Mouse (Mus musculus): ENCODE data around the gene Pramef20. TPM values are rescaled to one million over a fixed set of nuclear protein-coding genes. Genes with fewer than 3 reads are reported as not detected.

The Pramef20 gene
- total RNA-seq (2012; rRNA removed) (not detected in 2 replicates), total RNA-seq (2014; rRNA removed) (not detected in 2 replicates), polyA plus RNA-seq (2012; ENCODE audit: insufficient read length, low read depth) (not detected in 2 replicates)

- H3K79me2 ChIP-seq (replicated peaks; ENCODE audit: control insufficient read depth, extremely low read depth, insufficient read depth, poor library complexity, severe bottlenecking) = no peaks in the 10 kb centered on the region
- TF ChIP-seq EP300 (IDR thresholded peaks at IDR 0.05; ENCODE audit: low read length) (no peak), TCF12 (IDR thresholded peaks at IDR 0.05; ENCODE audit: low read depth, low read length) (no peak), USF1 (IDR thresholded peaks at IDR 0.05; ENCODE audit: low read depth, low read length) (no peak), ETS1 (conservative IDR thresholded peaks at IDR 0.05; ENCODE audit: low read depth, low read length) (no peak), ELF1 (IDR thresholded peaks at IDR 0.05; ENCODE audit: low read depth, low read length) (no peak), SIN3A (IDR thresholded peaks at IDR 0.05; ENCODE audit: low read length) (no peak), TBP (conservative IDR thresholded peaks at IDR 0.05; ENCODE audit: low read depth, low read length) (no peak), CHD2 (IDR thresholded peaks at IDR 0.05; ENCODE audit: low read length) (no peak)
- no peak within 1 kb of the TSS for H3K27ac ChIP-seq (ENCODE audit: insufficient read depth, low read depth)
- no peak within 1 kb of the TSS for H3K4me3 ChIP-seq (replicated peaks in 1 of 3; ENCODE audit: low read depth in 2 of 3, low read length in 2 of 3, poor library complexity in 1 of 3)
- H3K9me3 ChIP-seq (replicated peaks; ENCODE audit: low read length) = peaks cover 33% of the 10 kb centered on the region
- H3K9ac ChIP-seq (ENCODE audit: insufficient read depth, low read depth) = no peak within 1 kb of the TSS
- no peaks in the 10 kb centered on the region for H3K27me3 ChIP-seq (replicated peaks)
- no peak for DNase-seq (ENCODE audit: extremely low read depth)
- H3K36me3 ChIP-seq (replicated peaks in 1 of 2; ENCODE audit: control insufficient read depth in 1 of 2, insufficient read depth in 1 of 2, low read length in 1 of 2) = no peaks in the 10 kb centered on the region
- no peaks in the 10 kb centered on the region for H3K4me1 ChIP-seq (ENCODE audit: control insufficient read depth in 1 of 2, insufficient read depth in 2 of 2)
- dilution Hi-C loops (cut with MboI; ENCODE audit: extremely low pct_ligation_motif_present, extremely low pct_unique_long_range_greater_than_20kb, low sequenced_read_pairs) (no loop called here), in situ Hi-C loops (cut with MboI; ENCODE audit: low pct_ligation_motif_present, low pct_unique_long_range_greater_than_20kb, low sequenced_read_pairs) (no loop called here)
- H3K4me2 ChIP-seq (ENCODE audit: insufficient read depth, low read depth, poor library complexity, severe bottlenecking) = no peak within 1 kb of the TSS
Measured at GRCm38 (mm10) chr4:144377911-144378310, at the start of gene Pramef20. TSS of gene Pramef20 (minus strand) at chr4:144377933.

- Histone ChIP-seq H3K79me2 (replicated peaks; ENCODE audit: control insufficient read depth, extremely low read depth, insufficient read depth, poor library complexity, severe bottlenecking) (no peaks in the 10 kb centered on the region), H3K27me3 (replicated peaks) (peaks cover 6% of the 10 kb centered on the region), H3K9ac (ENCODE audit: insufficient read depth, low read depth) (no peak overlapping the region), H3K36me3 (replicated peaks in 1 of 2; ENCODE audit: control insufficient read depth in 1 of 2, insufficient read depth in 1 of 2, low read length in 1 of 2) (no peaks in the 10 kb centered on the region), H3K27ac (ENCODE audit: insufficient read depth, low read depth) (no peak overlapping the region), H3K4me1 (ENCODE audit: control insufficient read depth in 1 of 2, insufficient read depth in 2 of 2) (no peaks in the 10 kb centered on the region), H3K9me3 (replicated peaks; ENCODE audit: low read length) (peaks cover 16% of the 10 kb centered on the region), H3K4me3 (replicated peaks in 1 of 3; ENCODE audit: low read depth in 2 of 3, low read length in 2 of 3, poor library complexity in 1 of 3) (no peak overlapping the region), H3K4me2 (ENCODE audit: insufficient read depth, low read depth, poor library complexity, severe bottlenecking) (no peak overlapping the region)
- in situ Hi-C loops (cut with MboI; ENCODE audit: low pct_ligation_motif_present, low pct_unique_long_range_greater_than_20kb, low sequenced_read_pairs) (no loop called here), dilution Hi-C loops (cut with MboI; ENCODE audit: extremely low pct_ligation_motif_present, extremely low pct_unique_long_range_greater_than_20kb, low sequenced_read_pairs) (no loop called here)
- no peak for DNase-seq (ENCODE audit: extremely low read depth)
- TF ChIP-seq MAFK (IDR thresholded peaks at IDR 0.05; ENCODE audit: insufficient replicate concordance, low read length) (no peak), ZC3H11A (IDR thresholded peaks at IDR 0.05; ENCODE audit: low read depth, low read length) (no peak), POLR2A (IDR thresholded peaks at IDR 0.05; ENCODE audit: low read depth, low read length) (no peak), MXI1 (IDR thresholded peaks at IDR 0.05; ENCODE audit: low read depth, low read length) (no peak), NRF1 (IDR thresholded peaks at IDR 0.05; ENCODE audit: low read depth, low read length) (no peak), TCF12 (IDR thresholded peaks at IDR 0.05; ENCODE audit: low read depth, low read length) (no peak), BHLHE40 (IDR thresholded peaks at IDR 0.05; ENCODE audit: low read depth, low read length) (no peak), POLR2AphosphoS2 (IDR thresholded peaks at IDR 0.05; ENCODE audit: low read depth, low read length) (no peak), MAZ (IDR thresholded peaks at IDR 0.05; ENCODE audit: low read depth, low read length) (no peak), EP300 (IDR thresholded peaks at IDR 0.05; ENCODE audit: low read length) (no peak), RAD21 (IDR thresholded peaks at IDR 0.05; ENCODE audit: low read depth, low read length) (no peak), RCOR1 (conservative IDR thresholded peaks at IDR 0.05; ENCODE audit: low read depth, low read length) (no peak), SMC3 (IDR thresholded peaks at IDR 0.05; ENCODE audit: low read depth, low read length) (no peak), ZKSCAN1 (IDR thresholded peaks at IDR 0.05; ENCODE audit: borderline replicate concordance, low read depth, low read length) (no peak), MYC (IDR thresholded peaks at IDR 0.05; ENCODE audit: low read depth, low read length) (no peak), CHD2 (IDR thresholded peaks at IDR 0.05; ENCODE audit: low read length) (no peak), TBP (conservative IDR thresholded peaks at IDR 0.05; ENCODE audit: low read depth, low read length) (no peak), CHD1 (IDR thresholded peaks at IDR 0.05; ENCODE audit: low read depth, low read length) (no peak)
Measured at GRCm38 (mm10) chr4:144424590-144424989, 46.9 kb upstream of the Pramef20 start.

All from CH12.LX (cell line).